Mouse (Mus musculus) forebrain, postnatal 0 days (tissue): ENCODE measurements around the gene Mt4. TPM values are rescaled to one million over a fixed set of nuclear protein-coding genes. Genes with fewer than 3 reads are reported as not detected.
A peak's percentile ranks its signal among the peaks of the same experiment; 100 is the strongest.

Experiments
- ATAC-seq: fragments of 200-750 bp; cut with Nextera tagmentation; 2 replicates; pipeline ENCODE4 v1.8.0; 2017; ENCODE audit warnings: mild to moderate bottlenecking, moderate library complexity
- DNase-seq: peaks from one replicate; pipeline ENCODE4 v3.0.0-alpha.2; 2015
- H3K27ac ChIP-seq: fragments of 300-500 bp; sonication (generic); 2 replicates; pipeline ENCODE4 v1.5.1; 2014; ENCODE audit warnings: low read depth, mild to moderate bottlenecking, antibody characterized with exemption, low read length, moderate library complexity, mixed read lengths
- H3K27me3 ChIP-seq: fragments of 300-500 bp; sonication (generic); 2 replicates; pipeline ENCODE4 v1.6.1; 2014; ENCODE audit warnings: mild to moderate bottlenecking, low read length, mixed read lengths; ENCODE audit not compliant: insufficient read depth
- H3K36me3 ChIP-seq: fragments of 300-500 bp; sonication (generic); 2 replicates; pipeline ENCODE4 v1.6.1; 2014; ENCODE audit warnings: mild to moderate bottlenecking, moderate library complexity; ENCODE audit not compliant: insufficient read depth
- H3K4me1 ChIP-seq: fragments of 300-500 bp; sonication (generic); 2 replicates; pipeline ENCODE4 v1.6.1; 2014; ENCODE audit warnings: antibody characterized with exemption; ENCODE audit not compliant: insufficient read depth
- H3K4me2 ChIP-seq: fragments of 300-500 bp; sonication (generic); 2 replicates; pipeline ENCODE4 v1.6.1; 2014; ENCODE audit warnings: low read depth, mild to moderate bottlenecking, moderate library complexity
- H3K4me3 ChIP-seq: fragments of 300-500 bp; sonication (generic); 2 replicates; pipeline ENCODE4 v1.5.1; 2014; ENCODE audit warnings: low read depth, low read length, mixed read lengths
- H3K9ac ChIP-seq: fragments of 300-500 bp; sonication (generic); 2 replicates; pipeline ENCODE4 v1.6.1; 2014; ENCODE audit warnings: mild to moderate bottlenecking
- H3K9me3 ChIP-seq: fragments of 300-500 bp; sonication (generic); 2 replicates; pipeline ENCODE4 v1.6.1; 2016; ENCODE audit warnings: low read length
- CTCF ChIP-seq: sonication (generic); IDR thresholded peaks from 2 replicates; pipeline ENCODE4 v1.5.1; 2016; ENCODE audit warnings: antibody characterized with exemption, control low read depth, low read depth
- WGBS: fragments of 180-500 bp; shearing (Covaris S2); extraction: QIAGEN DNeasy Blood & Tissue Kit; methylation state at CpG from one replicate; pipeline ENCODE4 v1.1.7; 2014; 5-methylcytosine and 5-hydroxymethylcytosine counted together
- polyA plus RNA-seq: library from polyadenylated mRNA; unstranded; fragments of >200 nt; fragmentation: Nextera tagmentation; extraction: Ambion mirVana; gene quantifications from 2 replicates; pipeline ENCODE4 v1.2.1, GENCODE M21; 2015
- total RNA-seq: library from RNA; depleted of rRNA; stranded (reverse); fragments of >200 nt; gene quantifications from 2 replicates; pipeline ENCODE4 v1.2.3, GENCODE M21; 2014

Gene Mt4
- total and polyA plus RNA-seq, 2 experiments from 2014 or later, result not detected

DNA sequence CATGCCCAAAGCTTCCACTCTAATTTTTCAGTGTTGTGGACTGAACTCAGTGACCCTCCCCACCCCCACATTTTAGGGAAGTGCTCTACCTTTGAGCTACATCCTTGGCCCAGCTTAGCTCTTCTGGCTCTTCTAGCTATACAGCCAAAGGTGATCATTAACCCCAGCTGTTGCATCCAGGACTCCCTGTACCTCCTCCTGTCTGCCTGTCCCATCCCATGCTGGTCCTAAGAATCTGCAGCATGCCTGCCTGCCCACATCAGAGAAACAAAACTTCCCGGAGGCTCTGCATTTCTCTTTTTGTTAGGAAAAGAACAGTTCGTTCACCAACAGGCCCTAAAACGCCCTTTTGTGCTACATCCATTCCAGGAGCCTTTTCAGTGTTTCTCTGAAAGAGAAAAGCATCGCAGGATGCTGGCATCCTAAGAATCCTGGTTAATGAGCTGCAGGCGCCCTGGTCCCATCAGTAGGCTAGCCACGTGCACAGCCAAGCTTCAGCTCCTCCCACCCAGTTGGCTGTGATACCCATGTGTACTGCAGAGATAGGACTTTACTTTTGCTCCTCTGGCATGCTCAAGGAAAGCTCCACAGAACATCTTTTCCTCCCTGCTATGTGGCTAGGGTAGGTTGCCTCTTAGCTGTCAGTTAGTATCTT is 18.1 kb upstream of the Mt4 start:
- no peak for TF ChIP-seq CTCF
- DNase-seq (peak; percentile 71), ATAC-seq (peak; percentile 95)
- no peaks in the 10 kb centered on the region for H3K9me3 ChIP-seq
- 3% methylated on average over 6 of the region's 6 CpGs for WGBS
- H3K9ac ChIP-seq, result no peak overlapping the region
- no peak overlapping the region for H3K4me2 ChIP-seq
- H3K4me3 ChIP-seq, result no peak overlapping the region
- H3K27me3 ChIP-seq, result no peaks in the 10 kb centered on the region
- no peaks in the 10 kb centered on the region for H3K36me3 ChIP-seq
- H3K27ac ChIP-seq, result peak overlapping the region; percentile 79
- H3K4me1 ChIP-seq, result peaks cover 7% of the 10 kb centered on the region; the same call in 1 of the 2 replicates

DNA sequence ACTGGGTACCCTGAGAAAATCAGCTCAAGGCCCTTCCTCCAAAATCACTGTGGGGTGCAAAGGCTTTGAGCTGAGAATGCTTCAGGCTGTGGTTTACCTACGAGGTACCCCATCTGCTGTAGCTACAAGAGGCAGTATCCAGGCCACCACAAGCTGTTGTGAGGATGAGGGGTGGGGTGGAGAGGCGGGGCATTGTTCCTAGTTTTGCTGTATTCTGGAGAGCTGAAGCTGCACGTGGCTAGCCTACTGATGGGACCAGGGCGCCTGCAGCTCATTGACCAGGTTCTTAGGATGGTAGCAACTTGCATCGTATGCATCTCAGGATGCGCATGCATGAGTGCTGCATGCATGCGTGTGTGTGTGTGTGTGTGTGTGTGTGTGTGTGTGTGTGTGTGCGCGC is 15.4 kb upstream of the Mt4 start:
- DNase-seq (no peak), ATAC-seq (no peak)
- Histone ChIP-seq H3K4me1 (peaks cover 7% of the 10 kb centered on the region; the same call in 1 of the 2 replicates), H3K27me3 (no peaks in the 10 kb centered on the region), H3K9ac (no peak overlapping the region), H3K4me2 (no peak overlapping the region), H3K36me3 (no peaks in the 10 kb centered on the region), H3K4me3 (no peak overlapping the region), H3K9me3 (no peaks in the 10 kb centered on the region), H3K27ac (peak overlapping the region; percentile 29; the same call in 1 of the 2 replicates)
- TF ChIP-seq CTCF, result no peak
- 68% methylated on average over 9 of the region's 9 CpGs for WGBS

DNA sequence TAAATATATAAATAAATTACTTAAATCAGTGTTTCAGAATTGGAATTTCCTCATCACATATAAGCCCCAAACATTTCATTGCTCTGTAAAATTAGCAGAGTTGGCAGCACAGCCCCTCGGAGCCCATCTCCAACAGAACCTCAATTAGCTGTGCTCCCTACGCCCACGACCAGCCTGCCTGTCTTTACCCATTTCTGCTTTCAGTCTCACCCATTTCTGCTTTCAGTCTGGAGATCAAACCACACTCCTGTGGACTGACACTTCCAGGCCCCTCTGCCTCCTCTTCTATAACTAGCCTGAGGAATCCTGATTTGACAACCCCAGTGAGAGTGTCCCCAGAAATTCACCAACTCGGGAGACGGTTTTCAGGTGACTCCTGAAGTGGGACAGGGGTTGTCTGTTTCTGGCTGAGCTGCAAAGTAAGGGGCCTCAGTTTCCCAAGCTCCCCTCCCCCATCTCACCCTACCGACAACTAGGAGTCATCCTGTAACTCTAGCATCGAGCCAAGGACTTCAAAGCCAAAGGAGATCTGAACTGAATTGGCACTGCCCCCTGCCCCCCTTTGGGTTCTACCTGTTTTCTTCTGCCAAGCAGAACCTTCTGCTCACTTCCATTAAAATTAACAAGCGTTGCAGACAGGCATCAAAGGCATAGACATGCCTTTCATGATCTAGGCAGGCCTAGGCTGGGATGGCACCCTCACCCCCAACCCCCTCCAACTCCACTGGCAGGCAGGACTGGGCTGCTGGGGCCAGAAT is 14.1 kb upstream of the Mt4 start:
- ATAC-seq (no peak), DNase-seq (no peak)
- H3K36me3 ChIP-seq, result no peaks in the 10 kb centered on the region
- no peak overlapping the region for H3K4me3 ChIP-seq
- WGBS, result 38% methylated on average over 8 of the region's 8 CpGs
- H3K27me3 ChIP-seq, result no peaks in the 10 kb centered on the region
- H3K4me2 ChIP-seq, result no peak overlapping the region
- no peak overlapping the region for H3K9ac ChIP-seq
- peaks cover 7% of the 10 kb centered on the region; the same call in 1 of the 2 replicates for H3K4me1 ChIP-seq
- H3K9me3 ChIP-seq, result no peaks in the 10 kb centered on the region
- TF ChIP-seq CTCF, result no peak
- 0 out of 2 replicates have a peak overlapping the region, but pooled peaks have one; percentile 5 for H3K27ac ChIP-seq

DNA sequence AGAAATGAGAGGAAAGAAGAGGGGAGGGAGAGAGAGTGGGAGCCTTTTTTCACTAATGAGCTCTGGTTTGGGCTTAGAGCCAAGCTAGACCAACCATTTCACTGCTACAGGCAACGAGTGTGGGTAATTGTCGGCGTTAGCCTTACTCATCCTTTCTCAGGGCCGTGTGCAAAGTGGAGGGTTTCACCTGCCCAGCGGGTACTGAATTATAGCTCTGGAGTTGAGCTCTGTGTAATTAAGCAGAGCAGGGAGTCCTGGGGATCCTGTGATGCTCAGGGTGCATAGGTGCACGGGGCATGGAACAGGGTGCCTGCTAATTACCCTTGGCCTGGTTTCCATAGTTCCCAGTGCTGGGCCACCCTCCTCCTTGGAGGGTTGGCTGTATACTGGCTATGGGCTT is 9.3 kb upstream of the Mt4 start:
- H3K9ac ChIP-seq, result no peak overlapping the region
- TF ChIP-seq CTCF, result no peak
- no peaks in the 10 kb centered on the region for H3K27me3 ChIP-seq
- no peak overlapping the region for H3K4me2 ChIP-seq
- peak; percentile 57 for DNase-seq
- peaks cover 9% of the 10 kb centered on the region; the same call in 1 of the 2 replicates for H3K4me1 ChIP-seq
- H3K9me3 ChIP-seq, result no peaks in the 10 kb centered on the region
- 20% methylated on average over 6 of the region's 6 CpGs for WGBS
- H3K4me3 ChIP-seq, result no peak overlapping the region
- H3K36me3 ChIP-seq, result no peaks in the 10 kb centered on the region
- ATAC-seq, result peak; percentile 34
- no peak overlapping the region for H3K27ac ChIP-seq

DNA sequence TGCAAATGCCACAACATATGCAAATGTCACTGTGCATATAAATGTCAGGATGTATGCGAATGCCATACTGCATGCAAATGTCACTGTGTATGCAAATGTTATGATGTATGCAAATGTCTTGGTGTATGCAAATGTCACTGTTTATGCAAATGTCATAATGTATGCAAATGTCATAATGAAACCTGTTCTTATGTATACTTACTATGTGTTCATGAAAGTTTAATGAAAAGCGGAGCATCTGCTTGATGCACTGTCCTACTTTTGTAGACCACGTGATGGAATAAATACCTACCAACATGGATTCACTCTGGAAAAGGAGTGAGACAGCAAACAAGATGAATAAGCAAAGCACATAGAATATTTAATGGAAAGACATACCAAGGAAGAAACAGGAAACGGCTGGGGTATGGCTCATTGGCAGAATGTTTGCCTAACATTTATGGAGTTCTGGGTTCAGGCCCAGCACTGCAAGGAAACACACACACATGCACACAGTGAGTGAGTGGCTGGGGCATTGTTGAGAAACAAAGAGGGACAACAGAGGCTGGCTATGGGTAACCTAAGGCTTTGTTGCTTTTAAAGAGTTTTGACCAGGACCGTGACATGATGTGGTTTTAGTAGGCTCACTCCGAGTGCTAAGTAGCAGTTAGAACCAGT is 7.7 kb upstream of the Mt4 start:
- peak; percentile 85 for ATAC-seq
- H3K4me2 ChIP-seq, result no peak overlapping the region
- no peaks in the 10 kb centered on the region for H3K27me3 ChIP-seq
- no peak overlapping the region for H3K4me3 ChIP-seq
- WGBS, result 62% methylated on average over 6 of the region's 6 CpGs
- H3K27ac ChIP-seq, result no peak overlapping the region
- no peaks in the 10 kb centered on the region for H3K36me3 ChIP-seq
- no peak for TF ChIP-seq CTCF
- peak; percentile 49 for DNase-seq
- 0 out of 2 replicates have a peak, but pooled peaks cover 2% of the 10 kb centered on the region for H3K4me1 ChIP-seq
- no peaks in the 10 kb centered on the region for H3K9me3 ChIP-seq
- no peak overlapping the region for H3K9ac ChIP-seq

DNA sequence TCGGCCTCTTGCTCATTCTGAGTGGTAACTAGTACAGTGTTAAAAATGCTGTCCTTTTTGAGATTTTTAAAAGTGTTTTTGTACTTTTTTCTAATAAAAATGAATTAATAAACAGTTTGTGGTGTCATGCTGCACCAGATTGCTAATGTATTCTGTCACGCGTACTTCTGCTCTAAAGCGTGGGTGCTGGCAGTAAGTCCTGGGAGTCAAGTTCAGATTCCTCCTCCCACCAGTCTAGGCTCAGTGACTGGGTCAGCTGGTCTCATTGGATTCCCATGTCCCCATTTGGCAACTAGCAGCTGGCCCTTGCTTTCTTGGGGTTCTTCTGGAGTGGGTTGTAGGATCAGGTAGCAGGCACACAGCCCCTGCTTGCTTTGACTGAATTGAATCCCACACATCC is 6.9 kb upstream of the Mt4 start:
- H3K9me3 ChIP-seq, result no peaks in the 10 kb centered on the region
- ATAC-seq (no peak), DNase-seq (no peak)
- H3K4me1 ChIP-seq, result 0 out of 2 replicates have a peak, but pooled peaks cover 2% of the 10 kb centered on the region
- no peaks in the 10 kb centered on the region for H3K27me3 ChIP-seq
- no peak overlapping the region for H3K4me2 ChIP-seq
- H3K4me3 ChIP-seq, result no peak overlapping the region
- no peak overlapping the region for H3K9ac ChIP-seq
- TF ChIP-seq CTCF, result no peak
- 61% methylated on average over 4 of the region's 4 CpGs for WGBS
- H3K36me3 ChIP-seq, result no peaks in the 10 kb centered on the region
- H3K27ac ChIP-seq, result no peak overlapping the region
